Mouse (Mus musculus) megakaryocyte, adult 5-6 weeks (primary cell): ENCODE results near the gene Sppl2c. TPM values are rescaled to one million over a fixed set of nuclear protein-coding genes. Genes with fewer than 3 reads are reported as not detected.

Experiments used
- ATAC-seq: 2 replicates; pipeline ENCODE4 v1.8.0; 2016; ENCODE audit warnings: mild to moderate bottlenecking, inconsistent platforms; ENCODE audit not compliant: poor library complexity, severe bottlenecking
- total RNA-seq, 2 experiments: library from RNA; stranded (forward) in 1 of 2; stranded (reverse) in 1 of 2; fragments of 153-499, 151-499 nt in 1 of 2; fragments of 221-1000, 200-1000 nt in 1 of 2; gene quantifications; 2 replicates each; pipeline versions ENCODE4 v1.2.3 to v1.2.4; 2015 to 2017

Gene Sppl2c
- total RNA-seq, 2 experiments from 2014 or later: not detected

DNA sequence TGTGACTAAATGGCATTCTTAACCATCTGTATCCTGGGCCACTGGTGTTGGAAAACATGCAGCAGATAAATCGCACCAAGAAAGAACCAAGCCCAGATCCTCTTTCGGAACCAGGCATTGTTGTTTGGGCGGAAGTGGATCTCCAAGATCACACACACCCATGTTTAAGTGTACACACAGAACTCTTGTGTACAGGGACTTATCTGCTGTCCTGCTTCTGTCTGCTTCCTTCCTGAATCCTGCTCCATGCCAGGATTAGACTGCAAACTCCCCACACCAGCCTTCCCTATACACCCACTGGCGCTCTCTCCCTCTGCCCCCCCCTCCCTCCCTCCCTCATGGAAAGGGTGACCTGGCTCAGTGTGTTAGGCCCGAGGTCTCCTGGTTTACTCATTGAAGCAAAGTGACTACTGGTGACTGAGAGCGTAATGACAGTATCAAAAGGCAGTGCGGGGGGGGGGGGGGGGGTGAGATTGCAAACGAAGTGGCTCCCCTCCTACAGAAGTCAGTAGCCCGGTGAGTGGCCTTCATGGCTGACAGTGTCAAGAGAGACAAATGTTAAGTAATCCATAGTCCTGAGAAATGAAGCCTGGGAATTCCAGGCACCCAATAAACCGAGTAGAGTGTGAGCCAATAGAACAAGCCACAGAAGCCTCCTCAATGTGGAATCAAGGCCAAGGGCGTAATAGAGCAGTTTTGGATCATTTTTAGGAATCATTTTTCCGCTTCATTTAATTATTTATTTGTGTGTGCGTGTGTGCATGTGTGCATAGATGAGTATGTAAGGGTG is 52.0 kb downstream of the Sppl2c start:
- ATAC-seq: no peak

Other genes with a start within 250 kb of the Sppl2c start
- 44.8 and 50.0 TPM in 2 replicates for gene Nsf, start 232.3 kb upstream of the Sppl2c start, total RNA-seq (2015)
- gene Nsf, start 232.3 kb upstream of the Sppl2c start, total RNA-seq (2017): 49.3 and 51.1 TPM in 2 replicates
- 37.6 and 41.1 TPM in 2 replicates for gene Arf2, start 219.6 kb upstream of the Sppl2c start, total RNA-seq (2015)
- 52.2 and 55.1 TPM in 2 replicates for gene Arf2, start 219.6 kb upstream of the Sppl2c start, total RNA-seq (2017)
- gene Crhr1, start 53.5 kb upstream of the Sppl2c start, total RNA-seq (2015): not detected in 2 replicates
- gene Crhr1, start 53.5 kb upstream of the Sppl2c start, total RNA-seq (2017): not detected in 2 replicates
- 0.09 and 0.36 TPM in 2 replicates for gene Mapt, start 45.1 kb downstream of the Sppl2c start, total RNA-seq (2015)
- 0.48 and 1.5 TPM in 2 replicates for gene Mapt, start 45.1 kb downstream of the Sppl2c start, total RNA-seq (2017)